Mouse (Mus musculus): ENCODE data around the gene Cep85l. TPM values are rescaled to one million over a fixed set of nuclear protein-coding genes. Genes with fewer than 3 reads are reported as not detected.

The Cep85l gene
- 10.3 and 11.6 TPM in 2 replicates for polyA plus RNA-seq (2014; fragmentation: Nextera tagmentation; extraction: Ambion mirVana)

DNA sequence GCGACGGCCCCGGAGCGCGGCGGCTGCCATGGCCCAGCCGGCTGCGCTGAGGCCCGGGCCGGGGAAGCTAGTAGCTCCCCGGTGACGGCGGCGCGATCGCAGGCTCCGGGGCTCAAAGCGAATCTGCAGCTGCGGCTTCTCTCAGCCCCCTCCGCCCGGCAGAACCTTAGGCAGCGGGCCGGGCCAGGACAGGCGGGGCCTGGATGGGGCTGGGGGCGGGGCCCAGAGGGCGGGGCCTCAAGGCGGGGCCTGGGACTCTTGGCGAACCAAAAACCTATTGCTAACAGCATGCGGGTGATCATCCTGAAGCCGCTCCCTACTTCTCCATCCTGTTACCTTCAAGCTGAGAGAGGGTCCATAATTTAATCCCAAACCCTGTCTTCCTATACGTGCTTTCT, at the start of gene Cep85l:
Gene Cep85l, minus strand, starts transcription at position 239 of the 398 bp plus-strand sequence.
- peak within 1 kb of the TSS; percentile 60 for H3K4me2 ChIP-seq
- H3K4me1 ChIP-seq (ENCODE audit: insufficient read depth), result peaks cover 7% of the 10 kb centered on the region; the same call in 1 of the 2 replicates
- 0% methylated on average over 31 of the region's 31 CpGs for WGBS
- no peaks in the 10 kb centered on the region for H3K9me3 ChIP-seq (ENCODE audit: low read depth, low read length)
- peak within 1 kb of the TSS; percentile 93 for H3K4me3 ChIP-seq (ENCODE audit: low read depth, low read length)
- no peak for TF ChIP-seq CTCF (IDR thresholded peaks at IDR 0.05; ENCODE audit: low read depth)
- H3K9ac ChIP-seq, result peak within 1 kb of the TSS; percentile 99
- peak; percentile 99 for ATAC-seq (ENCODE audit: insufficient read depth)
- no peaks in the 10 kb centered on the region for H3K36me3 ChIP-seq (ENCODE audit: insufficient read depth)
- peak; percentile 93 for DNase-seq
- H3K27ac ChIP-seq (ENCODE audit: low read depth), result peak within 1 kb of the TSS; percentile 98
- H3K27me3 ChIP-seq (ENCODE audit: insufficient read depth, low read length), result no peaks in the 10 kb centered on the region

DNA sequence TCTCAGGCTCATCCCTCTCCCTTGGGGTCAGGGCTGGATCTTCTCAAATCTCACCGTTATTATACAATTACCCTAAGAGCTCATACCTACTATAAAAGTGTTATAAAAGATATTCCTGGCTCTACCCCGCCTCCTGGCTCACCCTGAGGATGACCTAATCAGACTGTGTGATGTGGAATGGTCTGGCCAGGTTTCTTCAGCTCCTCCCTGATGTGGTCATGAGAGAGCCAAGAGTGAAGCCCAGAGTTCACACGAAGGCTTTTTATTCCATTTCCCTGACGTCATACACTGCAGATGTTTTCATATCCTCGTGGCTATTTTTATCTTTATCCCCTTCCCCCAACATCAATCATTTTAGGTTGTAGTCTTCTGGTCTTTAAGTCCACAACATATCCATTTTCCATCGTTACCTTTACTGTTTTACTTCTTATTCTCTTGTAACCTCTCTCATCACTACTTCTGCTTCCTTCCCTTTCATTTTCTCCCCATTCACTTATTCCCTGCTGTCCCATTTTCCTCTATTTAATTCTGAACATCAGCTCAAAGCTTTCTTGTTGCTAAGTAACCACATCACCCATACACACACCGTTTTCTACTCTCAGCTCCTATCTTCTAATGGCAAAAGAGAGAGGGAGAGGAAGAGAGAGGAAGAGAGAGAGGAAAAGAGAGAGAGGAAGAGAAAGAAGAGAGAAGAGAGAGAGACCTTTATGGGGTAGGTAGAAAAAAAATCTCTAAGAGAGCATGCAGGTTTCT, 49.1 kb upstream of the Cep85l start:
- H3K27ac ChIP-seq (ENCODE audit: low read depth), result no peak overlapping the region
- no peaks in the 10 kb centered on the region for H3K9me3 ChIP-seq (ENCODE audit: low read depth, low read length)
- no peak for TF ChIP-seq CTCF (IDR thresholded peaks at IDR 0.05; ENCODE audit: low read depth)
- H3K9ac ChIP-seq, result no peak overlapping the region
- no peak overlapping the region for H3K4me2 ChIP-seq
- WGBS, result 47% methylated on average over 7 of the region's 7 CpGs
- ATAC-seq (ENCODE audit: insufficient read depth) (no peak; the same call in 1 of the 2 replicates), DNase-seq (peak; percentile 42)
- H3K27me3 ChIP-seq (ENCODE audit: insufficient read depth, low read length), result no peaks in the 10 kb centered on the region
- H3K4me3 ChIP-seq (ENCODE audit: low read depth, low read length), result no peak overlapping the region
- no peaks in the 10 kb centered on the region for H3K36me3 ChIP-seq (ENCODE audit: insufficient read depth)
- peaks cover 8% of the 10 kb centered on the region; the same call in 1 of the 2 replicates for H3K4me1 ChIP-seq (ENCODE audit: insufficient read depth)

DNA sequence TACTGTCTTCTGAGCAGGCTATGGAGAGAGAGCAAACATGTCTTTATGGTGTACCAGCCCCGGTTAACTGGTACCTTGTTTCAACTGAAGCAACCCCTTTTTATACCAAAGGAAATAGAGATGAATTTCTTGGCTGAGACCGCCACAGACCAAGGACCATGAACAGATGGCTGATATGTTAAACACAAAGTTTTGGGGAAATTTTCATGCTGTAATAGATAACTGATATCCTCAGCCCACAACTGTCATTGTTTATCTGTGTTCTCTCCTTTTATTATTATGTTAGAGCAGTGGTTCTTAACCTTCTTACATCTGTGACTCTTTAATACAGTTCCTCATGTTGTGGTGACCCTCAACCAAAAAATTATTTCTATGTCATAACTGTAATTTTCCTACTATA, 46.8 kb upstream of the Cep85l start:
- DNase-seq (no peak), ATAC-seq (ENCODE audit: insufficient read depth) (no peak)
- Histone ChIP-seq H3K9ac (no peak overlapping the region), H3K4me3 (ENCODE audit: low read depth, low read length) (no peak overlapping the region), H3K4me2 (no peak overlapping the region), H3K27ac (ENCODE audit: low read depth) (no peak overlapping the region), H3K27me3 (ENCODE audit: insufficient read depth, low read length) (no peaks in the 10 kb centered on the region), H3K4me1 (ENCODE audit: insufficient read depth) (peaks cover 8% of the 10 kb centered on the region; the same call in 1 of the 2 replicates), H3K9me3 (ENCODE audit: low read depth, low read length) (no peaks in the 10 kb centered on the region), H3K36me3 (ENCODE audit: insufficient read depth) (no peaks in the 10 kb centered on the region)
- WGBS, result 79% methylated on average over 2 of the region's 2 CpGs
- no peak for TF ChIP-seq CTCF (IDR thresholded peaks at IDR 0.05; ENCODE audit: low read depth)

DNA sequence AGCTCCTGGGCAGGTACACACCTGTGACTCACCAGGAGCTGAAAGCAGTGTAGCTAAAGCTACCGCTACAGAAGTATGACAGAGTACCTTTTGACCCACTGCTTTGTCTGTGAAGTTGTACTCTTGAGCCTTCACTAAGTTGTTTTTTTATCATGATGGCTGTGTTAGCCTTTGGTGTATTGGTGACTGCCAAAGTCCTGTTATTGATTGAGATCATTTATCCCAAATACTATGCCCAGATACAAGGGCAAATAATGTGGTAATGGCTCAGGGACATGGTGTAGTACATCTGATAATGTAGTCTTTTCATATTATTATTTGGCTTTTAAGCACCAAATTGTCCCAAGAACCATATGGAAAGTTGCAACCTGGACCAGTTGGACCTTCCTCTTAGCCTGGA, 43.3 kb upstream of the Cep85l start:
- DNase-seq, result no peak
- Histone ChIP-seq H3K4me2 (no peak overlapping the region), H3K4me1 (ENCODE audit: insufficient read depth) (no peaks in the 10 kb centered on the region), H3K27me3 (ENCODE audit: insufficient read depth, low read length) (no peaks in the 10 kb centered on the region), H3K27ac (ENCODE audit: low read depth) (no peak overlapping the region), H3K9ac (no peak overlapping the region), H3K4me3 (ENCODE audit: low read depth, low read length) (no peak overlapping the region), H3K9me3 (ENCODE audit: low read depth, low read length) (no peaks in the 10 kb centered on the region), H3K36me3 (ENCODE audit: insufficient read depth) (no peaks in the 10 kb centered on the region)
- 91% methylated on average over 1 of the region's 1 CpGs for WGBS
- TF ChIP-seq CTCF (IDR thresholded peaks at IDR 0.05; ENCODE audit: low read depth), result no peak
- ATAC-seq (ENCODE audit: insufficient read depth), result no peak

DNA sequence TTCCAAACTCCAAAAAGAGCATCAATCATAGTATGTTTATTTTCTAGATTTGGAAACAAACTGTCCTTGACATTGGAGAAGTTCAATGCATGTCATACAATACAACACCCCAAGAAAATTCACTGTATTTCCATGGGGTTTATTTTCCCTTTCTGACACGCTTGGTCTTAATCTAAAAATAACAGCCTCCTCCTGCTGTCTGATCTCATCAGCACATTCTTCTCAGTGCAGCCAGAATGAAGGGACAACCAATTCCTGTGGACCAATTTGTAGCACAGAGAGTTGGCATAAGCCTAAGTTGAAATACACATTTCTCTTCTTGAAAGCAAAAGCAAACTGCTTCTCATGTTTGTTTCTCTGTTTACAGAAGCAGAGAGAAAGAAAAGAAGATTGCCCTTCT, 42.5 kb upstream of the Cep85l start:
- Histone ChIP-seq H3K4me3 (ENCODE audit: low read depth, low read length) (no peak overlapping the region), H3K27ac (ENCODE audit: low read depth) (no peak overlapping the region), H3K9me3 (ENCODE audit: low read depth, low read length) (no peaks in the 10 kb centered on the region), H3K36me3 (ENCODE audit: insufficient read depth) (no peaks in the 10 kb centered on the region), H3K9ac (no peak overlapping the region), H3K27me3 (ENCODE audit: insufficient read depth, low read length) (no peaks in the 10 kb centered on the region), H3K4me2 (no peak overlapping the region), H3K4me1 (ENCODE audit: insufficient read depth) (no peaks in the 10 kb centered on the region)
- WGBS, result 23% methylated on average over 1 of the region's 1 CpGs
- DNase-seq (peak; percentile 52), ATAC-seq (ENCODE audit: insufficient read depth) (peak; percentile 49; the same call in 1 of the 2 replicates)
- TF ChIP-seq CTCF (IDR thresholded peaks at IDR 0.05; ENCODE audit: low read depth), result no peak

DNA sequence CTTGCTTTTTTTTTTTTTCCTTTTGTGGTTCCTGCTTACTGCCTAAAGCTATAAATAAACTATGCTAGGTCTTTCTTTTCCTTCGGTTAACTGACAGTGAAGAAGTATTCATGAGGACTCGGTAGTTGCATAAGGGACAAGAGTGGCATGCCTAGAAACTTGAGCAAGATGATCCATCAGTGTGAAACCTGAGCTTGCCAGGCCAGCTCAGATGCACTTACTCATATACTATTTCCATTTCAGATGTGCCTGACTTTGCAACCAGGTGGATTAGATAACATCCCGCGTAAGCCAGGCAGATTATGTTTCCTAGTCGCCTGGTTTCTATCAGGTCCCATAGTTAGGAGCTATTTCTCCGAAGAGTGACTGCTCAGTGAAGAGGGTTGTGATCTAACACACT, 41.9 kb upstream of the Cep85l start:
- no peak overlapping the region for H3K4me2 ChIP-seq
- no peak for TF ChIP-seq CTCF (IDR thresholded peaks at IDR 0.05; ENCODE audit: low read depth)
- no peaks in the 10 kb centered on the region for H3K36me3 ChIP-seq (ENCODE audit: insufficient read depth)
- ATAC-seq (ENCODE audit: insufficient read depth), result no peak
- no peaks in the 10 kb centered on the region for H3K27me3 ChIP-seq (ENCODE audit: insufficient read depth, low read length)
- H3K9ac ChIP-seq, result no peak overlapping the region
- peak; percentile 4 for DNase-seq
- H3K4me3 ChIP-seq (ENCODE audit: low read depth, low read length), result no peak overlapping the region
- H3K27ac ChIP-seq (ENCODE audit: low read depth), result no peak overlapping the region
- H3K9me3 ChIP-seq (ENCODE audit: low read depth, low read length), result no peaks in the 10 kb centered on the region
- H3K4me1 ChIP-seq (ENCODE audit: insufficient read depth), result no peaks in the 10 kb centered on the region
- 62% methylated on average over 6 of the region's 6 CpGs for WGBS

DNA sequence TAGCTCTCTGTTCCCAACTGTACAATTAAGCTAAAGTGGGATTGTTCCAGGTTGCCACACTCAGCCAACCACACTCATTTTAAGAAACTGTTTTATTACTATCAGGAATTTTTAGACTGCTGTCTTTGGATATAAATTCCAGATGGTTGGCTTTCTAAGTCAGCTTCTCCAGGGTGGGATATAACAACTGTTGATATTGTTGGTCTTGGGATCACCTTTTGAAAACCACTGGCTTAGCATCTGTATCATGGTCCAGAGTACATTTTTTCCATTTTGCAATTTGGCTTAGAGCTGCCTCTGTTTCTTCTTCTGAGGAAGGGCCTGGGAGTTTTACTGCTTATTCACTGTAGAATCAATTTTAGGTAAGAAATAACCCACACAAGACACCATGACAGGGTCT, 40.3 kb upstream of the Cep85l start:
- Histone ChIP-seq H3K9ac (no peak overlapping the region), H3K36me3 (ENCODE audit: insufficient read depth) (no peaks in the 10 kb centered on the region), H3K4me3 (ENCODE audit: low read depth, low read length) (no peak overlapping the region), H3K27me3 (ENCODE audit: insufficient read depth, low read length) (no peaks in the 10 kb centered on the region), H3K27ac (ENCODE audit: low read depth) (no peak overlapping the region), H3K9me3 (ENCODE audit: low read depth, low read length) (no peaks in the 10 kb centered on the region), H3K4me1 (ENCODE audit: insufficient read depth) (no peaks in the 10 kb centered on the region), H3K4me2 (no peak overlapping the region)
- ATAC-seq (ENCODE audit: insufficient read depth) (no peak), DNase-seq (no peak)
- no peak for TF ChIP-seq CTCF (IDR thresholded peaks at IDR 0.05; ENCODE audit: low read depth)
